Mouse (Mus musculus): ENCODE measurements around the gene Srsf3. TPM values are rescaled to one million over a fixed set of nuclear protein-coding genes. Genes with fewer than 3 reads are reported as not detected.
A peak's percentile ranks its signal among the peaks of the same experiment; 100 is the strongest.
"Not testable (repeated sequence)": the region's sequence is repeated elsewhere in the genome, so short reads cannot be mapped to it uniquely, and the experiment has no call there.

Srsf3 gene
- polyA plus RNA-seq, 1 experiment from 2014 or later, result 559 TPM

DNA sequence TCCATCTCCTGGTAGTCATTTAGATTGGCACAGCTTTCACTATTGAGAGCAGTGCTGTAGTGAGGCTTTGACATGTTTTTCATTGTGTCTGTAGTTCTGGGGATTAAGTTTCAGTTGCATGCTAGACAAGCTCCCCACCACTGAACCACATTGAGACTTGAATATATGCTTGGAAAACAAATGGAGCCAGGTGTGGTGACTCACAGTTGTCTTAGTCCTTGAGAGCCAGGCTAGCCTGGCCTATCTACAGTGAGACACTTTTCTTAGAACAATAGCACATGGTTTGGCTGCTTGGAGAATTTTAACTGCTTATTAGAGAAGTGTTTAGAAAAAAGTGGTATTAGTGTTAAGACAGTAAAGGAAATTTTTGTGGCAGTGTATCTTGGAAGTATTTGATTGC, 1.8 kb downstream of the Srsf3 start:
- H3K4me3 ChIP-seq (replicated peaks; ENCODE audit: low read depth, low read length), result peak overlapping the region; percentile 72
- H3K9me3 ChIP-seq (ENCODE audit: control insufficient read depth, low read length), result no peaks in the 10 kb centered on the region
- H3K36me3 ChIP-seq (ENCODE audit: control insufficient read depth, insufficient read depth, low read length), result peaks cover 30% of the 10 kb centered on the region
- no peaks in the 10 kb centered on the region for H3K27me3 ChIP-seq (ENCODE audit: control insufficient read depth, insufficient read depth, low read length)
- ATAC-seq (ENCODE audit: low FRiP score, low TSS enrichment), result no peak
- peak overlapping the region; percentile 94 for H3K9ac ChIP-seq (replicated peaks; ENCODE audit: low read length)
- DNase-seq, result no peak
- H3K4me2 ChIP-seq (ENCODE audit: low read length), result peak overlapping the region; percentile 97
- H3K27ac ChIP-seq (replicated peaks; ENCODE audit: low read depth, low read length), result no peak overlapping the region
- peaks cover 27% of the 10 kb centered on the region for H3K4me1 ChIP-seq (ENCODE audit: control insufficient read depth, insufficient read depth, low read length)

DNA sequence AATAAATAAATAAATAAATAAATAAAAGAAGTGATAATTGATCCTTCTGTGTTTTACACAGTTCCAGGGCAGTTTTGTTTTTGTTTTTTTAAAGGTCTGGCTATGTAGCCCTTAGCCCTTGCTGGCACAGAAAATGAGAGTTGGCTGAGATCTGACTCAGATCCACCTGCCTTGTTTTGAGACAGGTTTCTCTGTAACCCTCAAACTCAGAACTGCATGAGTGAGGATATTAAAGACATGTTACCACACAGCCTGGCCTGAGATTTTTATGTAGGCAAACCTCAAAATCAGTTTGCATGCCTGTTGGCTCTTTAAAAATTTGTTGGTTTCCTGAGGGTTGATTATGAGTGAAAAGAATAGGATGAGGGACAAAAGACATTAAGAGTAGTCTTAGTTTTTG, 3.1 kb downstream of the Srsf3 start:
- DNase-seq (no peak), ATAC-seq (ENCODE audit: low FRiP score, low TSS enrichment) (no peak)
- H3K4me1 ChIP-seq (ENCODE audit: control insufficient read depth, insufficient read depth, low read length), result peaks cover 27% of the 10 kb centered on the region
- H3K36me3 ChIP-seq (ENCODE audit: control insufficient read depth, insufficient read depth, low read length), result peaks cover 43% of the 10 kb centered on the region
- no peaks in the 10 kb centered on the region for H3K9me3 ChIP-seq (ENCODE audit: control insufficient read depth, low read length)
- peak overlapping the region; percentile 97 for H3K4me2 ChIP-seq (ENCODE audit: low read length)
- H3K27ac ChIP-seq (replicated peaks; ENCODE audit: low read depth, low read length), result no peak overlapping the region
- H3K27me3 ChIP-seq (ENCODE audit: control insufficient read depth, insufficient read depth, low read length), result no peaks in the 10 kb centered on the region
- no peak overlapping the region for H3K9ac ChIP-seq (replicated peaks; ENCODE audit: low read length)
- peak overlapping the region; percentile 72 for H3K4me3 ChIP-seq (replicated peaks; ENCODE audit: low read depth, low read length)

DNA sequence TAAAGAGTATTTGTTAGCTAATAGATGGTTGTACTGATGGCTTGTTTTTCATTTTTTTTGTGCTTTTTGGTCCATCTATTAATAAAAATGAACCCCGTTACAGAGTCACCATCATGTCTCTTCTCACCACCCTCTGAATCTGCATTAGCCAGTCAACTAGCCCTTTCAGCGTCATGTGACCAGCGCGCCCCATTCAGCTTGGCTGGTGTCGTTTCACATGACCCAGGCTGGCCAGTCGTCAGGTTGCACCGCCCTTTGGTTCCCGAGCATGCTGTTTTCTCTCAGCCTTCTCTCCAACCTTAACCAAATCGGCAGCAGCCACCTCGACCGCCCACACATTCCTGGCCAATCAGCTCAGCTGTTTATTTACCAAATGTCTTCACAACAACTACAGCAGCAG, 6.9 kb downstream of the Srsf3 start:
- no peak overlapping the region for H3K4me3 ChIP-seq (replicated peaks; ENCODE audit: low read depth, low read length)
- no peak for ATAC-seq (ENCODE audit: low FRiP score, low TSS enrichment)
- no peak overlapping the region for H3K27ac ChIP-seq (replicated peaks; ENCODE audit: low read depth, low read length)
- DNase-seq, result no peak
- 77% methylated on average over 11 of the region's 11 CpGs for whole genome bisulfite sequencing
- peaks cover 76% of the 10 kb centered on the region for H3K36me3 ChIP-seq (ENCODE audit: control insufficient read depth, insufficient read depth, low read length)
- H3K9ac ChIP-seq (replicated peaks; ENCODE audit: low read length), result no peak overlapping the region
- H3K4me2 ChIP-seq (ENCODE audit: low read length), result no peak overlapping the region
- no peaks in the 10 kb centered on the region for H3K9me3 ChIP-seq (ENCODE audit: control insufficient read depth, low read length)
- H3K27me3 ChIP-seq (ENCODE audit: control insufficient read depth, insufficient read depth, low read length), result no peaks in the 10 kb centered on the region
- peaks cover 25% of the 10 kb centered on the region for H3K4me1 ChIP-seq (ENCODE audit: control insufficient read depth, insufficient read depth, low read length)

DNA sequence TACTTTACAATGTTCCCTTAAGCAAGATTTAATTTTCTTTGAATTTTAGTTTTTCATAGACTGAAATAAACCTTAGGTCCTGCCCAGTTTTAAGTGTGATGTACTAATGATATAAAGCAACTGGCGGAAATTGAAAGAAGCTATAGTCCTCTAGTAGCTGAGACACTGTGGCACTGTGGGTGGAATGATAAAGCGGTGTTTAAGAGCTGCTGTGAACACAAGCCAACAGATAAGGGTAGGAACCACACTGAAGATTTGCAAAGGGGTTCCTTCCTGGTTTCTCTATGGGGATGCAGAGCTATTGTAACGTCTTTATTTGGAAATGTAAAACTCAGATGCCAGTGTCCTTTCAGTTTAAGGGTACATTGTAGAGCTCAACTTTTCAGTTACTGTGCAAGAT, 9.2 kb downstream of the Srsf3 start:
- not testable (repeated sequence) for H3K4me3 ChIP-seq (replicated peaks; ENCODE audit: low read depth, low read length); H3K9ac ChIP-seq (replicated peaks; ENCODE audit: low read length); H3K9me3 ChIP-seq (ENCODE audit: control insufficient read depth, low read length); H3K4me2 ChIP-seq (ENCODE audit: low read length); DNase-seq; H3K27me3 ChIP-seq (ENCODE audit: control insufficient read depth, insufficient read depth, low read length); H3K27ac ChIP-seq (replicated peaks; ENCODE audit: low read depth, low read length); ATAC-seq (ENCODE audit: low FRiP score, low TSS enrichment); H3K4me1 ChIP-seq (ENCODE audit: control insufficient read depth, insufficient read depth, low read length)
- H3K36me3 ChIP-seq (ENCODE audit: control insufficient read depth, insufficient read depth, low read length), result peaks cover 92% of the 10 kb centered on the region
- 94% methylated on average over 3 of the region's 3 CpGs for WGBS

DNA sequence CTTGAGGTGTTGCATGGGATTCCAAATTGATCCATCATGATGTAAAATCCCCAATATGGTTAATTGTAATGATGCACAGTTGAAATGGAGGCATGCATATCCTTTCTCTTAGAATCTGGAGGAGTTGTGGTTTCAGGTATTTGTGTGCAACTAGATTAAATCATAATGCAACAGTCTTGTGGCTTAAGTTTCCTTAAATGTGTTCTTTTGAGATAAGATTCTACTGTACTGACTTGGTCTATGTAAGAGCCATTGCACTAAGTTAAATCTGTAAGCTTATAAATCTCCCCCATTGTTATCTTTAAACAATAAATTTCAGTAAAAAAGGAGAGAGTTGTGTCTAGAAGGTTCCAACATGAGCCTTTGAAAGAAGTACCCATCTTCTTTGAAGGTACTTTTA, 10.1 kb downstream of the Srsf3 start:
- no peaks in the 10 kb centered on the region for H3K9me3 ChIP-seq (ENCODE audit: control insufficient read depth, low read length)
- no peak overlapping the region for H3K27ac ChIP-seq (replicated peaks; ENCODE audit: low read depth, low read length)
- H3K9ac ChIP-seq (replicated peaks; ENCODE audit: low read length), result no peak overlapping the region
- no peak overlapping the region for H3K4me2 ChIP-seq (ENCODE audit: low read length)
- no peaks in the 10 kb centered on the region for H3K27me3 ChIP-seq (ENCODE audit: control insufficient read depth, insufficient read depth, low read length)
- DNase-seq (no peak), ATAC-seq (ENCODE audit: low FRiP score, low TSS enrichment) (no peak)
- H3K36me3 ChIP-seq (ENCODE audit: control insufficient read depth, insufficient read depth, low read length), result peaks cover 89% of the 10 kb centered on the region
- peaks cover 2% of the 10 kb centered on the region for H3K4me1 ChIP-seq (ENCODE audit: control insufficient read depth, insufficient read depth, low read length)
- no peak overlapping the region for H3K4me3 ChIP-seq (replicated peaks; ENCODE audit: low read depth, low read length)

DNA sequence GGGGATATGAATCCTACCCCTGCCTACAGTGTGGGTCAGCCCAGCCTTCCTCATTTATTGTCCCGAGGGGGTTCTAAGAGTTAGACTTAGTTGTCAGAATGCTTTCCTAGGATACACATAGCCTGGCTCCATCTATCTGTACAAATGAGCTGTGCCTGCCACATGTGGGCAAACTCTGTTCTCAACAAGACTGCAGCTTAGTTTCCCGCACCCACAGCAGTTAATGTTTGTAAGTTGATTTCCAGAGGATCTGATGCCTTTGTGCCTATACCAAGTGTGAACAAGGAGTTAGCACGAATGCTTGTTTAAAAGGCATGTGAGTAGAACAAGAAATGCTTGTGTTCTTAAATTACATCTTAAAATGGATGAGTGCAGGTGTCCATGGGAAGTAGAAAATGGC, 11.2 kb downstream of the Srsf3 start:
- Histone ChIP-seq H3K4me2 (ENCODE audit: low read length) (no peak overlapping the region), H3K9me3 (ENCODE audit: control insufficient read depth, low read length) (no peaks in the 10 kb centered on the region), H3K27ac (replicated peaks; ENCODE audit: low read depth, low read length) (no peak overlapping the region), H3K27me3 (ENCODE audit: control insufficient read depth, insufficient read depth, low read length) (no peaks in the 10 kb centered on the region), H3K4me1 (ENCODE audit: control insufficient read depth, insufficient read depth, low read length) (no peaks in the 10 kb centered on the region), H3K4me3 (replicated peaks; ENCODE audit: low read depth, low read length) (no peak overlapping the region), H3K9ac (replicated peaks; ENCODE audit: low read length) (no peak overlapping the region), H3K36me3 (ENCODE audit: control insufficient read depth, insufficient read depth, low read length) (peaks cover 84% of the 10 kb centered on the region)
- WGBS, result 91% methylated on average over 3 of the region's 3 CpGs
- no peak for ATAC-seq (ENCODE audit: low FRiP score, low TSS enrichment)
- no peak for DNase-seq

DNA sequence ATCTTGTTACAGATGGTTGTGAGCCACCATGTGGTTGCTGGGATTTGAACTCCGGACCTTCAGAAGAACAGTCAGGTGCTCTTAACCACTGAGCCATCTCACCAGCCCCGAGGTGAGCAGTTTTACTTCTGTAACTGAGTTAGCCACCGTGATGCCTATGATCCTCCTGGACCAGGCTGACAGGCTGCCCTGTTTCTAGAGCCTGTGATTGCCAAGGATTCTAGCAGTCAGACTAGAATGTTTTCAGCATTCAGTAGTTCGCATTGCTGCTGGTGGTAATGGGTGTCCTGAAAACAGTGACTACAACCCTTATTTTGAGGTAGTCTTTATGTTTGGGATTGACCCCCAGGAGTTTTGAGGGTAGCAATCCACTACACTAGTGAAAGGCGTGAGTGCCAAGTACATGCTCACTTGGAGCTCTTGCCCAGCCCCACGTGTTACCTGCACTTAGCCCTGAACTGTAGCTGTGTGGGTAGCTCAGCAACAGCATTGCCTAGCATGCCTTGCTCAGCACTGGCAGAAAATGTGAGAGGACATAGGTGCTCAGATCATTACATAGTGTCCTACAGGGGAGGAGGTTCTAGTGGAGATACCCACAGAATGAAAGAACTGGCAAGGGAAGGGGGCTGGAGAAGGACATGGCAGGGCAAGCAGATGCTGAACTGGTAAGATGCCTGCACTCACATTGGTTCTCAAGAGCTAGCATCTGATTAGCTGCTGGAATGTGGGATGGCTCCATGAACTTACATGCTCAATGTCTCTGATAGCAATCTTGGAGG, 11.9 kb downstream of the Srsf3 start:
- 88% methylated on average over 6 of the region's 6 CpGs for WGBS
- no peaks in the 10 kb centered on the region for H3K4me1 ChIP-seq (ENCODE audit: control insufficient read depth, insufficient read depth, low read length)
- H3K9me3 ChIP-seq (ENCODE audit: control insufficient read depth, low read length), result no peaks in the 10 kb centered on the region
- H3K36me3 ChIP-seq (ENCODE audit: control insufficient read depth, insufficient read depth, low read length), result peaks cover 76% of the 10 kb centered on the region
- H3K4me3 ChIP-seq (replicated peaks; ENCODE audit: low read depth, low read length), result no peak overlapping the region
- no peak overlapping the region for H3K4me2 ChIP-seq (ENCODE audit: low read length)
- no peak overlapping the region for H3K27ac ChIP-seq (replicated peaks; ENCODE audit: low read depth, low read length)
- H3K27me3 ChIP-seq (ENCODE audit: control insufficient read depth, insufficient read depth, low read length), result no peaks in the 10 kb centered on the region
- no peak overlapping the region for H3K9ac ChIP-seq (replicated peaks; ENCODE audit: low read length)
- DNase-seq (no peak), ATAC-seq (ENCODE audit: low FRiP score, low TSS enrichment) (no peak)

DNA sequence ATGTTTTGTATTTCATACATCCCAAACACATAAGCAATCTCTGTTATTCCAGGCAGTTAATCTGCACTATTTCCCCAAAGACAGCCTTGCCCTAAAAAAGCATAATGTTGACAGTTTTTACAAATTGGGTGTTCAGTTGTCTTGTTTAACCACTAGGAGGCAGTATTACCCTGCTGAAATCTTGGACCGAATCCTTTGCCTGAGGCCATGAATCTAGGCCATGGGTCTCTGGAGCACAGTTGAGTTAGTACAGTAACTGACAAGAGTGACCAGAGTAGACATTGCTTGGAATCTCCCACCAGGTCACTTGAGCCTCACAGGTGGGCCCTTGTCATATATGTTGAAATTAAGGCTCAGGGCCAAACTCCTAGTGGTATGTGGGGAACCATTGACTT, 12.5 kb downstream of the Srsf3 start:
- Histone ChIP-seq H3K9me3 (ENCODE audit: control insufficient read depth, low read length) (no peaks in the 10 kb centered on the region), H3K4me3 (replicated peaks; ENCODE audit: low read depth, low read length) (no peak overlapping the region), H3K4me2 (ENCODE audit: low read length) (no peak overlapping the region), H3K27ac (replicated peaks; ENCODE audit: low read depth, low read length) (no peak overlapping the region), H3K36me3 (ENCODE audit: control insufficient read depth, insufficient read depth, low read length) (peaks cover 70% of the 10 kb centered on the region), H3K4me1 (ENCODE audit: control insufficient read depth, insufficient read depth, low read length) (no peaks in the 10 kb centered on the region), H3K9ac (replicated peaks; ENCODE audit: low read length) (no peak overlapping the region), H3K27me3 (ENCODE audit: control insufficient read depth, insufficient read depth, low read length) (no peaks in the 10 kb centered on the region)
- 53% methylated on average over 1 of the region's 1 CpGs for WGBS
- ATAC-seq (ENCODE audit: low FRiP score, low TSS enrichment), result no peak
- DNase-seq, result peak; percentile 74

DNA sequence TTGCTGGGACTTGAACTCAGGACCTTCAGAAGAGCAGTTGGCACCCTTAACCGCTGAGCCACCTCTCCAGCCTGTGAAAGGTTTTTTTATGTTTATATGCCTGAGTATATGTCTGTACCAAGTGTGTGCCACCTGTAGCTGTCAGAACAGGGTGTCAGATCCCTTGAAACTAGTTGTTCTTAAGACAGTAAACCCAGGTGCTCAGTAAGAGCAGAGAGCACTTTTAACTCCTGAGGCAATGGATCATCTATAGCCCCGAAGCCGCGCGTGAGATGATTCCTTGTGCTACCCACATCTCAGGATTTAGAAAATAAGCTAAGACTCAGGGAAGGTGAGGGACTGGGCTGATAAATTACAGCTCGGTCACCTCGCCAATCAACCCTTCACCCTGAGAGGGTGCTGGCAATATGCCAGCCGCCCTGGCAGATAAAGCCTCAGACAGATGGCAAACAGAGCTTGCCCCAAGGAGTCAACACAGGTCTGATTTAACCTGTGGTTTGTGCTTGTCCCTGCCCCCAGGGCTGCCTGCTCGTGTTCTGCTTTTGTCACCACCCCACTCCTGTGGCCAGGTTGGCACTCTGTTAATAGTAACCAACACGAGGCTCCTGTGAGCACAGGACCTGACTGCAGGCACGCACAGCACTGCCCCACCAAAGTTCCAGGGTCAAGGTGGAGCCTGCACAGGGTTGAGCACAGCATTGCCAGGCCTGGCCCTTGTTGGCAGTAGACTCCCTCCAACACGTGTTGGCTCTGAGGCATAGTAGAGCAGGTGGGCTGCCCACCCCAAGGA, 13.5 kb downstream of the Srsf3 start:
- Histone ChIP-seq H3K4me3 (replicated peaks; ENCODE audit: low read depth, low read length) (no peak overlapping the region), H3K4me1 (ENCODE audit: control insufficient read depth, insufficient read depth, low read length) (no peaks in the 10 kb centered on the region), H3K9me3 (ENCODE audit: control insufficient read depth, low read length) (no peaks in the 10 kb centered on the region), H3K4me2 (ENCODE audit: low read length) (no peak overlapping the region), H3K9ac (replicated peaks; ENCODE audit: low read length) (no peak overlapping the region), H3K36me3 (ENCODE audit: control insufficient read depth, insufficient read depth, low read length) (peaks cover 60% of the 10 kb centered on the region), H3K27ac (replicated peaks; ENCODE audit: low read depth, low read length) (no peak overlapping the region), H3K27me3 (ENCODE audit: control insufficient read depth, insufficient read depth, low read length) (no peaks in the 10 kb centered on the region)
- 68% methylated on average over 12 of the region's 12 CpGs for WGBS
- DNase-seq (peak; percentile 53), ATAC-seq (ENCODE audit: low FRiP score, low TSS enrichment) (no peak)
